In the genomic region with DNA sequence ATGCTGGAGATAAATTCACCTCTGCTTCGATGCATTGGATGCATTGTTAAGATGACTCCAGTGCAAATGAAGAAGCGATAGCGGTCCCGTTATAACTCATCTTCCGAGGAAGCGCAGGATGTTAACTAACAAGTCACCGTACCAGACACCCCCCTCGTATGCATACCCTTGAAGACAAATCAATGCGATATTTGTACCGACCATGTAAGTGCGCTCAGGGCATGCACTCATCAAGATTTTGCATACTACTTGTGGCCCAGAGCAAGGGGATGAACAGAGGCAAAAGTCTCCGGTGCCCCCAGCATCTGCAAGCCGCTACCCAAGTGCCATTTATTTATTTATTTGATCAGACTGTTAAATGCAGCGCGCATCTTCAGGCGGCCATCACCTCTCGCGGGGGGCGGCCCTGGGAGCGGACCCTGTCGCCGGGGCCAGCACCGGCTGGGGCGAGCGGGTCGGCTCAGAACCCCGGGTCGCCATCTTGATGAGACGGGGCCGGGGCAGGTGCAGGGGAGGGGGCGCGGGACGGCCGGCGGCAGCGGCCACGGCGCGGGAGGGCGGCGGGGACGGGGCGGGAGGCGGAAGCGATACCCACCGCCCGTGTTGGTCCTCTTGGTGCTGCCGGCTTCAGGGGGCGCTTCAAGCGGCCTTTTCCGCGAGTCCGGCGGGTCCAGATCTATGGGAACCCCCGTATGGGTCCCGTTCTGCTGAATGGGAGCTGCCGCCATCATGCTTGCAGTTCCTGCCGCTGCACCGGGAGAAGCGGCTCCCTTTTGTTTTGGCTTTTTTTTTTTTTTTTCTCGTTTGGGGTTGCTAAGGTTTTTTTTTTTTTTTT, we compare ENCODE assay signal across 8 mouse cellular contexts. TPM values are rescaled to one million over a fixed set of nuclear protein-coding genes. Genes with fewer than 3 reads are reported as not detected.
A peak's percentile ranks its signal among the peaks of the same experiment; 100 is the strongest.
DNase-seq lines count a peak whose midpoint lies in the region; ATAC-seq and TF ChIP-seq lines count a peak whose summit lies in the region.

No protein-coding gene starts in this region.

- H3K4me2 ChIP-seq in forebrain, embryonic 13.5 days: peak overlapping the region; percentile 70
- H3K4me2 ChIP-seq in liver, embryonic 16.5 days (ENCODE audit: low read depth, low read length): peak overlapping the region; percentile 75

- peak overlapping the region; percentile 97 for H3K9ac ChIP-seq in ES-E14 (ENCODE audit: insufficient read depth, low read depth, low read length, poor library complexity, severe bottlenecking)
- H3K9ac ChIP-seq in forebrain, embryonic 13.5 days: peak overlapping the region; percentile 92
- no peak overlapping the region for H3K9ac ChIP-seq in liver, embryonic 16.5 days (ENCODE audit: low read depth, low read length)

- H3K27me3 ChIP-seq in forebrain, embryonic 13.5 days: no peaks in the 10 kb centered on the region
- H3K27me3 ChIP-seq in liver, embryonic 16.5 days (ENCODE audit: control insufficient read depth, insufficient read depth, low read depth, low read length): peaks cover 40% of the 10 kb centered on the region

- peak; percentile 54 for ATAC-seq in forebrain, embryonic 13.5 days
- ATAC-seq in liver, embryonic 16.5 days (ENCODE audit: low read depth): no peak

- in situ Hi-C loops in ES-E14 (cut with MboI; ENCODE audit: low sequenced_read_pairs in 2 of 2, unreplicated experiment in 2 of 2): no loop called here

- H3K27ac ChIP-seq in ES-E14 (ENCODE audit: insufficient read depth, low read depth, low read length, poor library complexity, severe bottlenecking): no peak overlapping the region; the same call in 1 of the 2 replicates
- peak overlapping the region; percentile 24 for H3K27ac ChIP-seq in brown adipose tissue, adult 24 weeks (replicated peaks; ENCODE audit: low read depth, low read length)
- peak overlapping the region; percentile 96 for H3K27ac ChIP-seq in forebrain, embryonic 13.5 days
- no peak overlapping the region for H3K27ac ChIP-seq in liver, embryonic 16.5 days (ENCODE audit: low read length)

- no peaks in the 10 kb centered on the region for H3K4me1 ChIP-seq in ES-E14 (ENCODE audit: control insufficient read depth in 2 of 2, insufficient read depth in 2 of 2, low read length in 2 of 2, poor library complexity in 1 of 2)
- no peaks in the 10 kb centered on the region for H3K4me1 ChIP-seq in brown adipose tissue, adult 24 weeks (ENCODE audit: control insufficient read depth, insufficient read depth, insufficient read length, low read length)
- peaks cover 18% of the 10 kb centered on the region for H3K4me1 ChIP-seq in forebrain, embryonic 13.5 days
- H3K4me1 ChIP-seq in liver, embryonic 16.5 days (ENCODE audit: control insufficient read depth, low read depth, low read length): no peaks in the 10 kb centered on the region

- no peaks in the 10 kb centered on the region for H3K9me3 ChIP-seq in ES-E14 (ENCODE audit: control insufficient read depth, insufficient read depth, low read depth, low read length)
- no peaks in the 10 kb centered on the region for H3K9me3 ChIP-seq in forebrain, embryonic 13.5 days (replicated peaks)
- no peaks in the 10 kb centered on the region for H3K9me3 ChIP-seq in liver, embryonic 16.5 days (replicated peaks; ENCODE audit: control insufficient read depth, low read length)

- WGBS in forebrain, embryonic 13.5 days: under 1% methylated on average over 51 of the region's 61 CpGs
- WGBS in liver, embryonic 16.5 days (ENCODE audit: insufficient replicate concordance): 1% methylated on average over 59 of the region's 61 CpGs

- H3K4me3 ChIP-seq in ES-E14 (ENCODE audit: insufficient read depth in 1 of 2, low read depth in 1 of 2, low read length in 2 of 2, poor library complexity in 1 of 2, severe bottlenecking in 1 of 2): peak overlapping the region; percentile 72 to 97
- H3K4me3 ChIP-seq in brown adipose tissue, adult 24 weeks (ENCODE audit: insufficient read depth, low read depth, low read length): peak overlapping the region; percentile 66
- peak overlapping the region; percentile 82 for H3K4me3 ChIP-seq in forebrain, embryonic 13.5 days
- peak overlapping the region; percentile 62 for H3K4me3 ChIP-seq in liver, embryonic 16.5 days (ENCODE audit: low read depth, low read length)

- intact Hi-C loops in heart, postnatal 14 days (cut with DNase I): no loop called here

- no peaks in the 10 kb centered on the region for H3K36me3 ChIP-seq in ES-E14 (ENCODE audit: control insufficient read depth, insufficient read depth, low read length, poor library complexity, severe bottlenecking)
- H3K36me3 ChIP-seq in forebrain, embryonic 13.5 days (ENCODE audit: poor library complexity, severe bottlenecking): no peaks in the 10 kb centered on the region
- H3K36me3 ChIP-seq in liver, embryonic 16.5 days (ENCODE audit: control insufficient read depth, insufficient read depth): no peaks in the 10 kb centered on the region

- DNase-seq in ES-E14 (ENCODE audit: low read depth, low spot score): peak; percentile 20
- DNase-seq in heart, postnatal 14 days: peak; percentile 23 to 35
- DNase-seq in layer of hippocampus, adult 18-20 months (ENCODE audit: low spot score in 2 of 2): peak; percentile 38 to 65
- peak; percentile 18 for DNase-seq in ovary, postnatal 10 days (ENCODE audit: low spot score)
- no peak for DNase-seq in B cell, adult 2 months

TF ChIP-seq in ES-E14, 5 proteins besides CTCF, POLR2A, EP300 and RAD21:
- TF ChIP-seq CHD2 (IDR thresholded peaks at IDR 0.05; ENCODE audit: low read depth, low read length): no peak
- TF ChIP-seq ZC3H11A (IDR thresholded peaks at IDR 0.05; ENCODE audit: borderline replicate concordance, low read depth, low read length): no peak
- 0 out of 2 replicates have a peak, but pooled peaks have one; percentile 23 for TF ChIP-seq HCFC1 (IDR thresholded peaks at IDR 0.05; ENCODE audit: borderline replicate concordance, insufficient read depth, low read length)
- TF ChIP-seq ZNF384 (IDR thresholded peaks at IDR 0.05; ENCODE audit: low read depth, low read length): peak; percentile 96
TF ChIP-seq in ES-E14: peak in this region for 2.

RNA-seq across cellular contexts. Expression of a gene that starts 0.5 kb away (rescaled TPM):
- 1.6 and 2.3 TPM in 2 replicates for total RNA-seq in ES-E14 (2012; rRNA removed)
- polyA plus RNA-seq in brown adipose tissue, adult 24 weeks (2012; ENCODE audit: insufficient read depth, insufficient read length, missing spikeins): 1.0 and 3.7 TPM in 2 replicates
- polyA plus RNA-seq in forebrain, embryonic 13.5 days (2015; fragmentation: Nextera tagmentation; extraction: Ambion mirVana): 19.3 and 27.0 TPM in 2 replicates
- 1 to 10 TPM; 1.4 to 2.2 TPM for total RNA-seq in heart, postnatal 14 days (2021)
- total RNA-seq in layer of hippocampus, adult 18-20 months (2021): 10 to 100 TPM; 26.1 to 27.6 TPM
- 0.02 TPM in 2 replicates for polyA plus RNA-seq in liver, embryonic 16.5 days (2015; fragmentation: Nextera tagmentation; extraction: Ambion mirVana)

Comparison
In these comparisons a context has a peak if more than half of its experiments do, and no peak if none do; other contexts are left out.
1. DNase-seq: peak in ES-E14 (single experiment), heart, postnatal 14 days (2 of 2), layer of hippocampus, adult 18-20 months (2 of 2) and ovary, postnatal 10 days (single experiment); none in B cell, adult 2 months (0 of 2).
2. H3K27ac ChIP-seq: peak in brown adipose tissue, adult 24 weeks (single experiment) and forebrain, embryonic 13.5 days (single experiment); none in ES-E14 (single experiment) and liver, embryonic 16.5 days (single experiment).
3. Peak in every context shown above with its lines, with median percentiles within 50 percentile points of each other: H3K4me3 ChIP-seq.